Mouse (Mus musculus) Patski (cell line): ENCODE measurements at regions not wholly inside any gene's neighbourhood (a gene's known extent, or its start where the extent isn't known, plus 50 kb on each side); places are given as distances from the start of the nearest gene placed in this dataset.
A peak's percentile ranks its signal among the peaks of the same experiment; 100 is the strongest.

Experiments used
- ATAC-seq: fragments of 100-300 bp; one replicate; pipeline ENCODE4 v1.8.0; 2021
- CTCF ChIA-PET: fragments of 350-600 bp; sonication (Branson Sonifier 250); formaldehyde crosslinking; loops from one replicate; lab custom pipeline; 2022; ENCODE audit warnings: inconsistent platforms; lab: Charles Lee
- POLR2A ChIA-PET: fragments of 350-600 bp; sonication (Branson Sonifier 250); formaldehyde crosslinking; loops from one replicate; lab custom pipeline; 2022; ENCODE audit warnings: antibody characterized with exemption, inconsistent platforms; lab: Charles Lee
- DNase-seq: peaks from one replicate; pipeline ENCODE4 v3.0.0-alpha.2; 2011; ENCODE audit warnings: low read depth, low spot score
- H3K27me3 ChIP-seq: fragments of 371-371 bp; one replicate; pipeline ENCODE4 v1.5.1; 2021
- CTCF ChIP-seq: fragments of 100-300 bp; IDR thresholded peaks from one replicate; pipeline ENCODE4 v1.5.1; 2021
- in situ Hi-C: fragments of 300-500 bp; cut with MboI; formaldehyde crosslinking; loops from 3 replicates; pipeline ENCODE4 v1.11.1; 2018; ENCODE audit warnings: low pct_unique_long_range_greater_than_20kb, mixed read lengths

DNA sequence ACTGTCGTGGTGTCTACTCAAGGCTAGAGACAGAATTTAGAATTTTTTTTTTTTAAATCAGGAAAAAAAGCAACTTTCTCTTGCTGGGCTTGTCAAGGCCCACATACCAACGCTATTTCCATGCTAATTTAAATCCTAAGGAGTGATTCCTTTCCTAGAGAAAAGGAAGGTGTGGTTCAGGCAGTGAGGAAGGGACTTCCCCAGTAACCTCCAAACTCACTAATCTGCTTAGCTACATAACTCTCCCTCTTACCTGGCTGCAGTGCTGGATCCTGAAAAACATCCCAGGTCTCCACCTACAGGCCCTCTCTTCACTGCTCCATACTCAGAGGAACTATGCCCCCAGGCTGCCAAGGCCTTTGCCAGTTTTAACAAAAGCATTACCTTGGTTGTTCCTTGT lies 55.1 kb upstream of the Rap2b start:
- DNase-seq, result no peak
- in situ Hi-C loops, result no loop called here

DNA sequence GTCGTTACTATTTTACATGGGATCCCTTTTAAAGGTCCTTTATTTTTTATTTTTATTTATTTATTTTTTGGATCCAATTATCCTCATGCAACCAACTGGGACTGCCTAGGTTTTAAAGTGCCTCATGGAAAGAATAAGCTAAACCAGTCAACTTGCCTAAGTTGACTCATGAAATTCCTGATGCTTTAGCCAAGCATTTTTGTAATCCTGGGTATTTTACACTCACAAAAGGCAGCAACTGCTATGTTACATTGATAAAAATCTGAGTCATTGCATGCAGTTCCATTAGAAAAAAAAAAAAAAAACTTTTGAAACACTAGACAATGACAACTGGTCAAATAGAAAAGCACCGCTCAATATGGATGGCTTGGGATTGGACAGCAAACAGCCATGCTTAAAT lies 52.7 kb upstream of the Rap2b start:
- TF ChIP-seq CTCF, result no peak
- DNase-seq (no peak), ATAC-seq (peak; percentile 98)
- CTCF ChIA-PET, result no interaction called here
- no peaks in the 10 kb centered on the region for H3K27me3 ChIP-seq
- in situ Hi-C loops, result no loop called here
- POLR2A ChIA-PET, result no interaction called here

More for the DNA sequence above, 55.1 kb upstream of the Rap2b start:
- ChIA-PET POLR2A (no interaction called here), CTCF (no interaction called here)
- H3K27me3 ChIP-seq, result peaks cover 4% of the 10 kb centered on the region
- TF ChIP-seq CTCF, result no peak
- no peak for ATAC-seq

DNA sequence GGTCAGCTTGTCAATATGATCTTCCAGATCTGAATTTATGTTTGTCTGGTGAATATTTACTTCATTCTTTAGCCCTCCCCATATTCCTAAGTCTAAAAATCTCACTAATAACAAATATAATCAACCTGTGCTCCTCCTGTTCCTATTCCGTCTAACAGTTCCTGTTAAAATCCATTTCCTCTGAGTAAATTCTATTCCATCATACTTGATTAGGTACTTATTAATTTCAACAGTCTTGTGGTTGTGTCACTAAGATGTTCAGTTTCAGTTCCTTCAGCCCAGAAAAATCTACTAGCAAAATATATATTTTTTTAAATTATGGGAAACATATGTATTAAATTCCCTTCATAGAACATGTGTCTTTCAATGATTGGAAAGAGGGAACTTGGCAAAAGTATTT lies 52.2 kb upstream of the Rap2b start:
- no peaks in the 10 kb centered on the region for H3K27me3 ChIP-seq
- no peak for ATAC-seq
- POLR2A ChIA-PET, result no interaction called here
- no peak for DNase-seq
- CTCF ChIA-PET, result no interaction called here
- no peak for TF ChIP-seq CTCF
- in situ Hi-C loops, result no loop called here
